ENCODE assay signal across 8 mouse cellular contexts in genomic region chr11:121421553-121422173, GRCm38 (mm10). TPM values are rescaled to one million over a fixed set of nuclear protein-coding genes. Genes with fewer than 3 reads are reported as not detected.
A peak's percentile ranks its signal among the peaks of the same experiment; 100 is the strongest.
DNase-seq lines count a peak whose midpoint lies in the region; ATAC-seq and TF ChIP-seq lines count a peak whose summit lies in the region.

No protein-coding gene starts in this region.

- intact Hi-C loops in left cerebral cortex, adult 2 months (cut with DNase I), result loop anchor here (2.0 kb wide), 2 partner anchors 51 to 67 kb away; partner anchors contain the start of gene Wdr45b
- intact Hi-C loops in left cerebral cortex, postnatal 4 days (cut with DNase I), result no loop called here

- 0 out of 2 replicates have a peak, but pooled peaks cover 3% of the 10 kb centered on the region for H3K36me3 ChIP-seq in embryonic facial prominence, embryonic 15.5 days
- H3K36me3 ChIP-seq in limb, embryonic 12.5 days, result no peaks in the 10 kb centered on the region
- no peaks in the 10 kb centered on the region for H3K36me3 ChIP-seq in midbrain, embryonic 16.5 days (ENCODE audit: control insufficient read depth, insufficient read depth, low read length)

- H3K4me1 ChIP-seq in embryonic facial prominence, embryonic 15.5 days, result peaks cover 9% of the 10 kb centered on the region
- H3K4me1 ChIP-seq in limb, embryonic 12.5 days (replicated peaks), result peaks cover 11% of the 10 kb centered on the region
- peaks cover 12% of the 10 kb centered on the region for H3K4me1 ChIP-seq in midbrain, embryonic 16.5 days (ENCODE audit: control insufficient read depth, insufficient read depth, low read length)

- peak; percentile 45; the same call in 1 of the 2 replicates for ATAC-seq in embryonic facial prominence, embryonic 15.5 days (ENCODE audit: insufficient number of reproducible peaks, low FRiP score, low TSS enrichment, low read depth)
- ATAC-seq in limb, embryonic 12.5 days (ENCODE audit: insufficient number of reproducible peaks, insufficient read depth, low FRiP score, low TSS enrichment, low read depth), result no peak
- no peak; the same call in none of the 2 replicates for ATAC-seq in midbrain, embryonic 16.5 days

- DNase-seq in left cerebral cortex, adult 2 months (ENCODE audit: extremely low spot score in 1 of 2, low spot score in 2 of 2), result no peak
- DNase-seq in left cerebral cortex, postnatal 4 days, result no peak
- no peak for DNase-seq in ovary, postnatal 10 days (ENCODE audit: low spot score)
- no peak for DNase-seq in adrenal gland, adult (ENCODE audit: inconsistent age in 2 of 2, low spot score in 1 of 2)
- no peak for DNase-seq in kidney, adult 18-20 months

- under 1% methylated on average over 28 of the region's 28 CpGs for WGBS in embryonic facial prominence, embryonic 15.5 days
- WGBS in limb, embryonic 12.5 days, result 1% methylated on average over 28 of the region's 28 CpGs
- under 1% methylated on average over 28 of the region's 28 CpGs for WGBS in midbrain, embryonic 16.5 days

- peak overlapping the region; percentile 81 for H3K4me2 ChIP-seq in embryonic facial prominence, embryonic 15.5 days (replicated peaks)
- H3K4me2 ChIP-seq in limb, embryonic 12.5 days, result peak overlapping the region; percentile 81
- H3K4me2 ChIP-seq in midbrain, embryonic 16.5 days (ENCODE audit: low read length), result peak overlapping the region; percentile 81

- peak overlapping the region; percentile 90 for H3K27ac ChIP-seq in left cerebral cortex, adult 2 months
- H3K27ac ChIP-seq in embryonic facial prominence, embryonic 15.5 days (replicated peaks), result peak overlapping the region; percentile 63
- H3K27ac ChIP-seq in limb, embryonic 12.5 days, result no peak overlapping the region
- 0 out of 2 replicates have a peak overlapping the region, but pooled peaks have one; percentile 54 for H3K27ac ChIP-seq in midbrain, embryonic 16.5 days (ENCODE audit: low read length)

- H3K9me3 ChIP-seq in embryonic facial prominence, embryonic 15.5 days (replicated peaks), result no peaks in the 10 kb centered on the region
- no peaks in the 10 kb centered on the region for H3K9me3 ChIP-seq in limb, embryonic 12.5 days
- H3K9me3 ChIP-seq in midbrain, embryonic 16.5 days (replicated peaks; ENCODE audit: control insufficient read depth, low read length, poor library complexity, severe bottlenecking), result no peaks in the 10 kb centered on the region

- H3K27me3 ChIP-seq in embryonic facial prominence, embryonic 15.5 days, result no peaks in the 10 kb centered on the region
- no peaks in the 10 kb centered on the region for H3K27me3 ChIP-seq in limb, embryonic 12.5 days
- H3K27me3 ChIP-seq in midbrain, embryonic 16.5 days (ENCODE audit: control insufficient read depth, insufficient read depth, low read depth, low read length), result no peaks in the 10 kb centered on the region

- peak overlapping the region; percentile 58 for H3K9ac ChIP-seq in embryonic facial prominence, embryonic 15.5 days
- peak overlapping the region; percentile 65 for H3K9ac ChIP-seq in limb, embryonic 12.5 days (replicated peaks)
- peak overlapping the region; percentile 76 for H3K9ac ChIP-seq in midbrain, embryonic 16.5 days (ENCODE audit: low read depth, low read length)

- H3K4me3 ChIP-seq in left cerebral cortex, adult 2 months, result peak overlapping the region; percentile 93
- H3K4me3 ChIP-seq in embryonic facial prominence, embryonic 15.5 days (replicated peaks), result peak overlapping the region; percentile 83
- peak overlapping the region; percentile 72 for H3K4me3 ChIP-seq in limb, embryonic 12.5 days (replicated peaks)
- H3K4me3 ChIP-seq in midbrain, embryonic 16.5 days (ENCODE audit: low read depth, low read length), result peak overlapping the region; percentile 79

- no peak for TF ChIP-seq CTCF in left cerebral cortex, adult 2 months (IDR thresholded peaks at IDR 0.05)

RNA-seq across cellular contexts. Expression of gene Fn3krp, which starts 0.5 kb away (rescaled TPM):
- total RNA-seq in left cerebral cortex, adult 2 months (2021), result 10 to 100 TPM; 46.2 to 49.0 TPM
- total RNA-seq in left cerebral cortex, postnatal 4 days (2021), result 10 to 100 TPM; 17.9 to 18.1 TPM
- polyA plus RNA-seq in embryonic facial prominence, embryonic 15.5 days (2015; fragmentation: Nextera tagmentation; extraction: Ambion mirVana), result 9.3 and 9.8 TPM in 2 replicates
- 7.6 and 8.9 TPM in 2 replicates for polyA plus RNA-seq in limb, embryonic 12.5 days (2016; fragmentation: Nextera tagmentation; extraction: Ambion mirVana)
- polyA plus RNA-seq in midbrain, embryonic 16.5 days (2015; fragmentation: Nextera tagmentation; extraction: Ambion mirVana), result 8.2 and 12.4 TPM in 2 replicates

RNA-seq across cellular contexts. Expression of gene Fn3k, which starts 13.1 kb away (rescaled TPM):
- total RNA-seq in left cerebral cortex, adult 2 months (2021), result 10 to 100 TPM; 56.4 to 57.1 TPM
- total RNA-seq in left cerebral cortex, postnatal 4 days (2021), result 1 to 10 TPM; 4.9 to 5.7 TPM
- polyA plus RNA-seq in embryonic facial prominence, embryonic 15.5 days (2015; fragmentation: Nextera tagmentation; extraction: Ambion mirVana), result 1.7 and 2.1 TPM in 2 replicates
- polyA plus RNA-seq in limb, embryonic 12.5 days (2016; fragmentation: Nextera tagmentation; extraction: Ambion mirVana), result 0.50 and 0.59 TPM in 2 replicates
- 4.3 and 6.0 TPM in 2 replicates for polyA plus RNA-seq in midbrain, embryonic 16.5 days (2015; fragmentation: Nextera tagmentation; extraction: Ambion mirVana)

RNA-seq across cellular contexts. Expression of gene Tbcd, which starts 30.1 kb away (rescaled TPM):
- total RNA-seq in left cerebral cortex, adult 2 months (2021), result 10 to 100 TPM; 34.7 to 37.1 TPM
- total RNA-seq in left cerebral cortex, postnatal 4 days (2021), result 10 to 100 TPM; 68.4 to 75.2 TPM
- 42.9 and 46.7 TPM in 2 replicates for polyA plus RNA-seq in embryonic facial prominence, embryonic 15.5 days (2015; fragmentation: Nextera tagmentation; extraction: Ambion mirVana)
- 48.9 and 50.7 TPM in 2 replicates for polyA plus RNA-seq in limb, embryonic 12.5 days (2016; fragmentation: Nextera tagmentation; extraction: Ambion mirVana)
- polyA plus RNA-seq in midbrain, embryonic 16.5 days (2015; fragmentation: Nextera tagmentation; extraction: Ambion mirVana), result 60.6 and 62.5 TPM in 2 replicates

RNA-seq across cellular contexts. Expression of gene Rab40b, which starts 33.6 kb away (rescaled TPM):
- total RNA-seq in left cerebral cortex, adult 2 months (2021), result 10 to 100 TPM; 43.5 to 53.4 TPM
- 10 to 100 TPM; 13.6 to 16.4 TPM for total RNA-seq in left cerebral cortex, postnatal 4 days (2021)
- polyA plus RNA-seq in embryonic facial prominence, embryonic 15.5 days (2015; fragmentation: Nextera tagmentation; extraction: Ambion mirVana), result 25.9 and 29.3 TPM in 2 replicates
- 5.5 and 6.0 TPM in 2 replicates for polyA plus RNA-seq in limb, embryonic 12.5 days (2016; fragmentation: Nextera tagmentation; extraction: Ambion mirVana)
- 16.0 and 17.6 TPM in 2 replicates for polyA plus RNA-seq in midbrain, embryonic 16.5 days (2015; fragmentation: Nextera tagmentation; extraction: Ambion mirVana)
